Mouse (Mus musculus): ENCODE measurements around the gene Bnip2.
A peak's percentile ranks its signal among the peaks of the same experiment; 100 is the strongest.
"Not testable (repeated sequence)": the region's sequence is repeated elsewhere in the genome, so short reads cannot be mapped to it uniquely, and the experiment has no call there.

Bnip2 gene

DNA sequence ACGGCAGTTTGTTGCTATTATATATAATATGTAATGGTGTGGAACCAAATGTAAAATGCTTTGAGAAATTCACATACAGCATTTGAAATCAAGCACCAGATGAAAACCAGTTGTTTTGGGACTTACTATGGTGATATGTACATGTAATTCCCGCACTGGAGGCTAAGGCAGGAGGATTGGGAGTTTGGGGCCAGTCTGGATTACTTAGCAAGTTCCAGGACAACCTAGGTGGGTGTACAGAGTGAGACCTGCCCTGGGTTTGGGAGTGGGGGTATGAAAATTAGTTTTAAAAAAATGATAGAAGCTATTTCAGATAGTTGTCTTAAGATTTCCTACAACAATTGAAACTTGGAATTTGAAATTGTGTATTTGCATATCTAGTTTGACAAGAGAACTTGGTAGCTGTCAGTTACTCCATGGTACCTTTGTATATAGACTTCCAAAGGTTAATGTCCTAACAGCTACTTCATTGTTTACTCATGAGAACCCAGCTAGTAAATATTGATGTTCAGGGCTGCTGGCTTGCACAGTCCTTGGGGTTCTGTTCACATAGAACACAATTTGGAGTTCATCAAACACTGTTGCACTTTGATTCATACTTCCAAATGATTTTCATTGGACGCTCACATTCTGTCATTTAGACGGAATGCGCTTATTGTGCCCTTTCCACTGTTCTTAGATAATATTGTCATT is 21.7 kb downstream of the Bnip2 start:
- DNase-seq (ENCODE audit: low read depth, low spot score): no peak

DNA sequence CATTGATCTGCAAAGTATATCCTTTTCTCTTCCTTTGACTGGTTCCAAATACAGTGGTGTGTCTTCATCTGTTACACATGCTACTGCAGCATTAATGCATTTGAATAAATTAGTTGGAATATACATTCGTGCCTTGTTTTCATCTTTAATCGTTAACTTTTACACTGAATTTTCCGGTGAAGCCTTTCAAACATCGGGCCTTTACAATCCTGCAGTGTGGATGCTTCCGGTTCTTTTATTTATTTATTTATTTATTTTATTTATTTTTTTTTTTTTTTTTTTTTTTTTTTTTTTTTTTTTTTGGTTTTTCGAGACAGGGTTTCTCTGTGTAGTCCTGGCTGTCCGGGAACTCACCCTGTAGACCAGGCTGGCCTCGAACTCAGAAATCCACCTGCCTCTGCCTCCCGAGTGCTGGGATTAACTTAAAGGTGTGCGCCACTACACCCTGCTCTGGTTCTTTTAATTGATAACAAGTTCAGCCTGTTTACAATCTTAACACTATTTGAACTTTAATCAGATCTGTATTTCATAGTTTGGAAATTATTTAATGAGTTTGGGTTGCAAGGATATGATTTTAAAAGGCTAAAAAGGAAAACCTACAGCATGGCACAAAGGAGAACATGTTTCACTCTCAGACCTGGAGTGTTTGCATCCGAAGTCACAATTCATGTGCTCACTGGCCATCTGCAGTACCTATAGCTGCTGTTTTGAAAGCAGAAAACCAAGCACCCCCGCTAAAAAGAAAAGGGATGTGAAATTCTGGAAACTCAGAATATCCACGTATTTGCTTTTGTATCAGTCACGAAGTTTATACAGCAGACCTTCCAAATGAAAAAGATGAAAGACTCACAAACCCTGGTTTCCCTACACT is 22.5 kb downstream of the Bnip2 start:
- no peak for DNase-seq (ENCODE audit: low read depth, low spot score)

GRCm38 (mm10) chr9:70012408-70012901 is 23.2 kb downstream of the Bnip2 start, which contains the start of gene Gtf2a2:
Gene Gtf2a2 (plus strand): TSS chr9:70012550.
- DNase-seq (ENCODE audit: low read depth, low spot score): peak; percentile 62

DNA sequence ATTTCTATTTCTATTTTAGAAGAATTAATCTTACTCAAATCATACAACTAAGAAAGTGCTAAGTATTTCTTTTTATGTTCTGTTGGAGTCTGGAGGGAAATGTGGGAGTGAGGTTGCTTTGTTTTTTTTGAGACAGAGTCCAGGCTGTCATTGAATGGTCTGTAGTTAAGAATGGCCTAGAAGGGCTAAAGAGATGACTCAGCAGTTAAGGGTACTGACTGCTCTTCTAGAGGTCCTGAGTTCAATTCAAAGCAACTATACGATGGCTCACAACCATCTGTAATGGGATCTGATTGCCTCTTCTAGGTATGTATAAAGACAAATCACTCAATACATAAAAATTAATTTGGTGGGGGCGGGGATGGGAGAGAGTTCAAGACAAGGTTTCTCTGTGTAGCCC is 26.4 kb downstream of the Bnip2 start:
- no peak for DNase-seq (ENCODE audit: low read depth, low spot score)

- DNase-seq (ENCODE audit: low read depth, low spot score): no peak
These were observed 29.6 kb downstream of the Bnip2 start for GRCm38 (mm10) chr9:70018879-70019278.

DNA sequence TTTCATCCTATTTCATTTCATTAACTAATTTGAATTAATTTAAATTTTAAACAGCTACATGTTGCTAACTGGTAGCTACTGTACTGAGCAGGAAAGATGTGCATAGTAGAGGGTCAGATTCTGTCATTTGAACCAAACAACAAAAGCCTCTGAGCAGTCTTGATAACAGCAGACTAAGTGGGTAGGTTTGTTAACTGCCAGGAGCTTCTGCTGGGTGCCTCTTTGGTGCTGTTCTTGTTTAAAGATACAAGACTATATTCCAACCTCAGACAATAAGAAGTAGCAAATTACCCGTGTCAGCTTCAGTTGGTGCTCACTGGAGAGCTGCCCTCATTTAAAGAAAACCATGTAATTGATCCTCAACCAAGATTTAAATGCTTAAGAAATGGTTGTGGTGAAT is 32.3 kb downstream of the Bnip2 start:
- no peak for DNase-seq (ENCODE audit: low read depth, low spot score)

DNA sequence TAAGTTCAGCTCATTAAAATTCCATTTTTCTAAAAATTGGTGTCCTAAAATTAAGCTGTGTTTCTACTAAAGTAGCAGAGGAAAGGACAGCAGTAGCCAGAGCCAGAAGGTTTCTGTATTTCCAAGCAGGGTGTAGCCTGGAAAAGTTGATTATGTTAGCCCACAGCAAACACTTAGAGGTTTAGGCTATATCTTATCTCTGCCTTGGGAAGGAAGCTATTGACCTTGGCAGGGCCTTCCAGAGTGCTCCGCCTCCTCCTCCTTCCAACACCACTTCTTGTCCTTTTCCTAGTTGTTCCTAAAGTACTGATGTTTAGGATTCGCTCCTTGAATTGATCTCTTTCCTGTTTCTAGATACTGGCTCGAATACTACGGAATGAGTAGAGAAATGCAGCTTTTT is 32.8 kb downstream of the Bnip2 start:
- DNase-seq (ENCODE audit: low read depth, low spot score): no peak

DNA sequence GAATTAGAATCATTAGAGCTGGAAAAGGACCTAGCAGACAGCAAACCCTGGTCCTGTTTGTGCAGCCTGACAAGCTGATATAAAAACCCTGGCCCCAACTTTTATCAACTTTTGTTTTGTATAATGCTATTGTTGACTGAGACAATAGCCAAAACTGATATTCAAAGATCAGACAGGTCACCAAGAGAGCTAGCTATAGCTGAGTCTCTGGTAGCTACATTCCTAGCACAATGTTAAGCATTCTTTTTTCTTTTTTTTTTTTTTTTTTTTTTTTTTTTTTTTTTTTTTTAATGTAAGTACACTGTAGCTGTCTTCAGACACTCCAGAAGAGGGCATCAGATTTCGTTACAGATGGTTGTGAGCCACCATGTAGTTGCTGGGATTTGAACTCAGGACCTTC is 34.3 kb downstream of the Bnip2 start:
- not testable (repeated sequence) for DNase-seq (ENCODE audit: low read depth, low spot score)

DNA sequence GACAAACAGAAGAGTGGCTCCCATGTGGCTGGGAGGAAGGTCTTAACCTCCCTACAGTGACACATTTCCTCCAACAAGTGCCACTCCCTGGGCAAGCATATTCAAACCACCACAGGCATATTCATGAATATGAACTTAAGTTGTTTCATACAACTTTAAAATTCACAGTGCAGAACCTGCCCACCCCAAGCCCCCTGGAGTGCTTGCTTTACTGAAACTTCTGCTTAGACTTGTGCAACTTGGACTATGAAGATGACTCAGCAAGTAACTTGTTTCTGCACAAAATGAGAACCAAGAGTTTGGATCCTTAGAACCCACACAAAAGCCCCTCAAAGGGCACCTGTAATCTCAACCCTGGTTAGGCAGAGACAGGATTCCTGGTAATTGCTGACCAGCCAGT is 35.4 kb downstream of the Bnip2 start:
- no peak for DNase-seq (ENCODE audit: low read depth, low spot score)

- DNase-seq (ENCODE audit: low read depth, low spot score): no peak
These were observed 36.2 kb downstream of the Bnip2 start for GRCm38 (mm10) chr9:70025365-70026012.

DNA sequence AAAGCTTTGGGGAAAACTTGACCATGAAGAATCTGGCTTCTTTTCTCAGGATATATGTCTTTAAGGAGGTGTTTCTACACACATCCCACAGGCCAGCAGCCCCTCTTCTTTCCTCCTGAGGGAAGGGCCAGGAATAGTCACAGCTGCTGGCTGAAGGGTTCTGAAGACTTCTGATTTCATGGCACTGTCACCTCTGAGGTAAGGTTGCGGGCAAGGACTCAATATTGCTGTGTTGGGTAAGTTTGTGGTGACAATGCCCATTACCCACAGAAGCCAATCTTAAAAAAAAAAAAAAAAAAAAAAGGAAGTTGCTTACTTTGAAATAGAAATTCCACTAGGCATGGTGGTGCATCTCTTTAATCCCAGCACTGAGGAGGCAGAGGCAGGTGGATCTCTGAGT is 42.9 kb downstream of the Bnip2 start:
- DNase-seq (ENCODE audit: low read depth, low spot score): no peak

DNA sequence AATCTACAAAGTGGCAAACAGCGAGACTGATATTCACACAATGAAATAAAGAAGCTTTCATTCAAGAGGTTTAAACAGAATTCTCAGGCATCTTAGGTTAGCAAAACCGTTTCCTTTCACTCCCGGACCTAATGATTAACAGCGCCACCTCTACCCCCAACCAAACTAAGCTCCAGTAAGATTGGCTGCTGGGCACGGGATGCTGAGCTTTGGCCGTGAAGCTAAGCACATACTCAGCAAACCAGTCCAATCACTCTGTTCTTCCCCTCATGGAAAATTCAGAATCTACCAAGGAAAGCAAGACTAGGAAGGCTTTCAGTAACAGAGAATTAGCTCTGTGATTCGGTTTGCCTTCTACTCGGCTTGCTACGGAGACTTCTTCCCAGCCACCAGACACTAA is 43.8 kb downstream of the Bnip2 start:
- no peak for DNase-seq (ENCODE audit: low read depth, low spot score)

- no peak for DNase-seq (ENCODE audit: low read depth, low spot score)
These were observed 45.4 kb downstream of the Bnip2 start for GRCm38 (mm10) chr9:70034702-70035101.

DNA sequence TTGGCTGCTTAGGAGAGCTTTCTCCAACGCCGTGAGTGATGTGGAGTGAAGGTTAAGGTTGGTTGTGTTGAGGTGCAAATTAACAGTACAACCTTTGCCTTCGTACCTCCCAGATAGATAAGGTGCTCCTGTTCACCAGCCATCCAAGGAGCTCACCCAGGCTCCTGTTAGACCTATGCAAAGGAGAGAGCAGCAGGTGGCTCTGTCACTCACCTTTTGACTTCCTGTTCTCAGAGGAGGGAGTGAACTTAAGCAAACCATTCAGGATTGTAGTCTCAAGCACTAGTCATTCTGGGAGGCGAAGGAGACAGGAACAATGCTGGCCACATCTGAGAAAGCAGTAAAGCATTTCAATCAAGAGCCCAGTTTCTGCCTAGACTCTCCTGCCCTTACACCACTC is 47.4 kb downstream of the Bnip2 start:
- DNase-seq (ENCODE audit: low read depth, low spot score): no peak

DNA sequence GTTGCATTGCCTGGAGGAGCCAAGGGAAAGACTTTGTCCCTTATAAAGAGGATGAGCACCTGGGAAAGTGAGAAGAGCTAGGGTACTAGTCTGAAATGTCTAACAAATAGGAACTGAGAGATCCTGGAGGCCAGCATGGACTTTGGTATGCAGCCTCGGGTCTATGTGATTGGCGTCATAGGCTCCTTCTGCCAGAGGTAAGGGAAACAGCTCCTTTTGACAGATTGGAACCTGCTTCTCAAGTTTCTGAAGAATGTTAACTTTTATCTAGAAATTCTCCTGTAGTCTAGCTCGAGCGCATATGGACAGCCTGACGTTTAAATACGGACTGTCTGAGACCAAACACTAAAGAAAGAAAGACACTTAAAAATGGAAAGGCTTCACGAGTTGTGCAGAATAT is 48.7 kb downstream of the Bnip2 start, which contains the start of gene Gcnt3:
Gene Gcnt3 (minus strand): TSS at position 101 of the 400 bp plus-strand sequence.
- DNase-seq (ENCODE audit: low read depth, low spot score): no peak

GRCm38 (mm10) chr9:70039597-70040385 is 50.5 kb downstream of the Bnip2 start:
- DNase-seq (ENCODE audit: low read depth, low spot score): no peak

- DNase-seq (ENCODE audit: low read depth, low spot score): no peak
These were observed 51.3 kb downstream of the Bnip2 start for GRCm38 (mm10) chr9:70040570-70040969.

DNA sequence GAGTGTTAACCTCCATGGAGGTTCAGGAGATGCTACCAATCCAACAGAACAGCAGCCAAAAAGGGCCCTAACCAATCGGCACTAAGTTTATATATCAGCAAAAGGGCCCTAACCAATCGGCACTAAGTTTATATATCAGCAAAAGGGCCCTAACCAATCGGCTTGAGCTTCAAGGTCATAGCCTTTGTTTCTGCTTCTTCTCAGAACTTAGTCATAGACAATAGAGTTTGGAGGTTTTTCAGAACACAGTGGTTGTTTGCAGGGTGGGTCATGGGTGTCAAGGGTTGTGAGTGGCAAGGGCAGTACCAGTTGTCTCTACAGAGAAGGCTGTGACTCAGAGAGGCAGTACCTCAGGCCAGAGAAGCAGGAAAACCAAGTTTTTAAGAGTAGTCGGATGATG is 52.9 kb downstream of the Bnip2 start:
- DNase-seq (ENCODE audit: low read depth, low spot score): no peak

GRCm38 (mm10) chr9:70042935-70043334 is 53.7 kb downstream of the Bnip2 start:
- DNase-seq (ENCODE audit: low read depth, low spot score): no peak

GRCm38 (mm10) chr9:70044865-70045264 is 55.6 kb downstream of the Bnip2 start:
- no peak for DNase-seq (ENCODE audit: low read depth, low spot score)

- no peak for DNase-seq (ENCODE audit: low read depth, low spot score)
These were observed 57.0 kb downstream of the Bnip2 start for GRCm38 (mm10) chr9:70046255-70046654.
